Mouse (Mus musculus): ENCODE results near the gene Cfhr1. TPM values are rescaled to one million over a fixed set of nuclear protein-coding genes. Genes with fewer than 3 reads are reported as not detected.

The Cfhr1 gene
- polyA plus RNA-seq (2017; shearing (Covaris generic)), result not detected

DNA sequence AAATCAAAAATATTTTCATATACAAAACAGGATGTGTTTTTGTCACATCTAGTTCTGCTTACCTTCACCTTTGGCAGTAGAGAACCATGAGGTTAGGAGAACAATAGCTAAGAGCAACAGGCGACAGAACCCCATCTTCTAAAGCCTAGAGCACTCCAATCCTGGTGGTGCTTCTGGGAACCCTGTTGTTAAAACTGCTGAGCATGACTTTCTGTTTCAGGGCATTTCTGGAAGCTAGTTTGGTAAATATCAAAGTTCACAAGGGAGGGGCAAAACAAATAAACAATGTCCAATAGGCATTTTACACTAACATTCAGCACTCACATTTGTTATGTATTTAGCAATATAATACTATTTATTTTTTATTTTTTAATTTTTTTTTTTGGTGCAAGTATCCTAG, at the start of gene Cfhr1:
Cfhr1 (minus strand) TSS at position 249 of the 400 bp plus-strand sequence.
- ATAC-seq, result no peak

DNA sequence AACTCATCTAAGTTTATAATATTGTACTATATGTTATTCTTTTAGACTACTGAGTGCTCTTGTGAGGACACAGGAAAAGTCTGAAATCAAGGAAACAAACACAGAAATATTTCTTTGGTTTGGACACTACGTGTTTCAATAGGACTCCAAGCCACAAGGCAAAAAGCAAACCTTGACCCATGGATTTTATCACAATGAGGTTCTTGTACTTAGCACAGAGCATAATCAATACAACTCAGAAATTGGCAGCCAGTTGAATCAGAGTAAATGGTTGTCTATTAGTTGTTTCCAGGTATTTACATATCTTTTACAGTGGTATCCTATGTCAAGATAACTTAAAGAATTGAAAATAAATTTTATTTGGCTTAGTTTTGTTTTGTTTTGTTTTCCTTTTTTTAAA, 8.8 kb downstream of the Cfhr1 start:
- no peak for ATAC-seq

DNA sequence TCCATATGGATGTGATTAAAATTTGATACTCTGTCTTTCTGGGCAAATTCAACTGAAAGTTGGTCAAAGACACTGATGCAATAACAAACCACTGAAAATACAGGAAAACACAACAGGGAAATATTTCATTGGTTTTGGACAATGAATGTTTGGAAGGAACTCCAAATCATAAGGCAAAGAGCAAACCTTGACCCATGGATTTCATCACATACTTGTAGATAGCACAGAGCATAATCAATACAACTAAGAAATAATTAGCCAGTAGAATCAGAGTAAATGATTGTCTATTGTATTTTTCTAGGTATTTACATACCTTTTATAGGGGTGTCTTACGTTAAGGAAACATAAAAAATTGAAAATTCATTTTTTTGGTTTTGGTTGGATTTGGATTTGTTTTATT, 11.5 kb downstream of the Cfhr1 start:
- no peak for ATAC-seq

DNA sequence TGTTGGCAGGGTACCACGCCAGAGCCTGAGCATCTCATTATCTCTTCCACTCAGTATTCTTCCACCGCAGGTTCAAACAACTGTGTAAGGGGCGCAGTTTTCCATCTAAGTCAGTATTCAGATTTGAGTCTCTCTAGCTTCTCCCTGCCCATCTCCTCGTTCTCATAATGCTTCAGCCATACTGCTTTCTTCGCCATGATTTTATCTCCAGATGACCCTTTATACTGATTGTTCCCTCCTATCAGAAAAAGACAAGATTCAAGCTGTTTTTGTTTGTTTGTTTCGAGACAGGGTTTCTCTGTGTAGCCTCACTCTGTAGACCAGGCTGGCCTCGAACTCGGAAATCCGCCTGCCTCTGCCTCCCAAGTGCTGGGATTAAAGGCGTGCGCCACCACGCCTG, 45.5 kb downstream of the Cfhr1 start:
- no peak for ATAC-seq

DNA sequence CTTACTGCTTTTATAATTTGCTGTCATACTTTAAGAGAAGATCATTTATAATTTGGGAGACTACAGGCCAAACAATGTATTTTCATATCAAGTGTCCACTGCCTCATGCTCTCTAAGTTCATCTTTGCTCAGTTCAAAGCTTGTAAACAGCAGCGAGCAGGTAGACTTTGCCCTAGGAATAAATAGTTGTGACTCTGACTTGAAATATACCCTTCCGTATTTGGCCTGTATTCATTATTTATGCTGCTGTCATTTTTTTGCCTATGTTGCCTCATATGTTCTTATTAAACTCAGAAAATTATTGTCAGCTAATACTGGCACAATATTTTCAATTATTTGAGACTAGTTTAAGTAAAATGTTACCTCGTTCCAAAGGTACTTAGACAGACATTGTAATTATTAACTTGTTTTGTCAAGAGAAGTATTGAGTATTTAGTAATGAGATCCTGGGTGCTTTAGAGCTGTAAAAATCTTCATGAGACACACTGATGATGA, 58.8 kb downstream of the Cfhr1 start, which contains the start of gene F13b:
F13b (plus strand) TSS at position 445 of the 495 bp plus-strand sequence.
- no peak for ATAC-seq

DNA sequence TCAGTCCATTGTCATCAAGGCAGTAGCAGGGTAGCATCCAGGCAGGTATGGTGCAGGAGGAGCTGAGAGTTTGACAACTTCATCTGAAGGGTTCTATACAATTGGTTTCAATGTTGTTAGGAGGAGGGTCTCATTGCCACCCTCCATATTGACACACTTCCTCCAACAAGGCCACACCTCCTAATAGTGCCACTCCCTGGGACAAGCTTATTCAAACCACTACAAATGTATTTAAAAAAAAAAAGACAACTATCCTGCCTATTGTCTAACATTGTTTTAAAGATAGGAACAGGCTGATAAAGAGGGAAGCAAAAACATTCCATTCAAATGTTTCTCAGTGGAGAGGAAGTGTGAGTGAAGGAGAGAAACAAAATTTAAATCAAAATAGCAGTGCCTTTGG, 60.3 kb downstream of the Cfhr1 start:
- ATAC-seq, result no peak

Other genes starting within 250 kb of the Cfhr1 start
- gene Crb1, start 183.2 kb downstream of the Cfhr1 start, polyA plus RNA-seq (2017; shearing (Covaris generic)), result not detected
- gene Zbtb41, start 138.0 kb downstream of the Cfhr1 start, polyA plus RNA-seq (2017; shearing (Covaris generic)), result 1 to 10 TPM; 4.3 to 7.2 (median 4.8) TPM
- gene Aspm, start 105.5 kb downstream of the Cfhr1 start, polyA plus RNA-seq (2017; shearing (Covaris generic)), result 10 to 100 TPM in 1 of 3 experiments, 1 to 10 TPM in 1, under 1 TPM in 1; 0.50 to 10.3 (median 1.2) TPM
- gene F13b, start 58.6 kb downstream of the Cfhr1 start, polyA plus RNA-seq (2017; shearing (Covaris generic)), result not detected
- not detected for gene Gm4788, start 221.0 kb upstream of the Cfhr1 start, polyA plus RNA-seq (2017; shearing (Covaris generic))

All from inflammation-experienced regulatory T-cells, adult 6 months (primary cell).